Mouse (Mus musculus) CD4-positive, CD25-positive, alpha-beta regulatory T cell, adult 9 weeks (primary cell): ENCODE results near the gene Prdm8. TPM values are rescaled to one million over a fixed set of nuclear protein-coding genes. Genes with fewer than 3 reads are reported as not detected.

Experiments
- polyA plus RNA-seq: library from polyadenylated mRNA; unstranded; fragments of 100-300 nt; shearing (Covaris generic); gene quantifications from one replicate; pipeline ENCODE4 v1.2.1, GENCODE M21; 2017

Gene Prdm8
- polyA plus RNA-seq = not detected

GRCm38 (mm10) chr5:98167180-98167824 is at the start of gene Prdm8:
TSS of gene Prdm8 (plus strand) at chr5:98167198.

Other genes starting within 250 kb of the Prdm8 start
- gene Antxr2, start 136.2 kb upstream of the Prdm8 start, polyA plus RNA-seq = 28.7 TPM
- not detected for gene Fgf5, start 87.0 kb downstream of the Prdm8 start, polyA plus RNA-seq
- gene Cfap299, start 162.1 kb downstream of the Prdm8 start, polyA plus RNA-seq = not detected